Mouse (Mus musculus): ENCODE measurements around the gene Orc5.
"Not testable (repeated sequence)": the region's sequence is repeated elsewhere in the genome, so short reads cannot be mapped to it uniquely, and the experiment has no call there.

Gene Orc5

GRCm38 (mm10) chr5:22536695-22537094 is 13.5 kb downstream of the Orc5 start:
- no peak for DNase-seq (ENCODE audit: low spot score in 2 of 2)

- DNase-seq (ENCODE audit: low spot score in 2 of 2): no peak
Observed at GRCm38 (mm10) chr5:22532571-22532970, 17.7 kb downstream of the Orc5 start.

GRCm38 (mm10) chr5:22522612-22523011 is 27.6 kb downstream of the Orc5 start:
- DNase-seq (ENCODE audit: low spot score in 2 of 2): no peak

- no peak for DNase-seq (ENCODE audit: low spot score in 2 of 2)
Observed at GRCm38 (mm10) chr5:22519708-22520107, 30.5 kb downstream of the Orc5 start.

GRCm38 (mm10) chr5:22515745-22516144 is 34.5 kb downstream of the Orc5 start:
- not testable (repeated sequence) for DNase-seq (ENCODE audit: low spot score in 2 of 2)

GRCm38 (mm10) chr5:22514231-22514630 is 36.0 kb downstream of the Orc5 start:
- DNase-seq (ENCODE audit: low spot score in 2 of 2): not testable (repeated sequence)

GRCm38 (mm10) chr5:22512579-22512978 is 37.6 kb downstream of the Orc5 start:
- DNase-seq (ENCODE audit: low spot score in 2 of 2): not testable (repeated sequence)

- DNase-seq (ENCODE audit: low spot score in 2 of 2): no peak
Observed at GRCm38 (mm10) chr5:22511824-22512223, 38.4 kb downstream of the Orc5 start.

- DNase-seq (ENCODE audit: low spot score in 2 of 2): no peak
Observed at GRCm38 (mm10) chr5:22508560-22508959, 41.7 kb downstream of the Orc5 start.

GRCm38 (mm10) chr5:22499437-22499836 is 50.8 kb downstream of the Orc5 start:
- no peak for DNase-seq (ENCODE audit: low spot score in 2 of 2)

DNA sequence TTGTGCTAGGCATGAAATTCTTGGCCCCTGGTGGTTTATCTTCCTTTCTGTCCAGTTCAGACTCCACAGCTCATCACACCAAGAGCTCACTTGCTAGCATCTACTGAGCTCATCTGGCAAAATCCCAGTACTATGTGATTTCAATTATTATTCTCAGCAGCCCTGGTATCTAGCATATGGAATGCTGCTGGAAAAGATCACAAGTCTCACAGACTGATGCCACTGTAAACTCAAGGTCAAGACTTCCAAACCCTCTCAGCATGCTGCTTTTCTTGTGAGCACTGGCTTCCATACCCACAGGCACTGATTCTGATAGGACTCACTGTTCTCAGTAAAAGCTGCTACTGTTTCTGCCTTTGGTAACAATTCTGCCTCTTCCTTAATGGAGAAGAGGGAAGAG is 59.1 kb downstream of the Orc5 start:
- no peak for DNase-seq (ENCODE audit: low spot score in 2 of 2)

GRCm38 (mm10) chr5:22489091-22489490 is 61.1 kb downstream of the Orc5 start:
- DNase-seq (ENCODE audit: low spot score in 2 of 2): peak in 1 of 2 experiments; percentile 34

DNA sequence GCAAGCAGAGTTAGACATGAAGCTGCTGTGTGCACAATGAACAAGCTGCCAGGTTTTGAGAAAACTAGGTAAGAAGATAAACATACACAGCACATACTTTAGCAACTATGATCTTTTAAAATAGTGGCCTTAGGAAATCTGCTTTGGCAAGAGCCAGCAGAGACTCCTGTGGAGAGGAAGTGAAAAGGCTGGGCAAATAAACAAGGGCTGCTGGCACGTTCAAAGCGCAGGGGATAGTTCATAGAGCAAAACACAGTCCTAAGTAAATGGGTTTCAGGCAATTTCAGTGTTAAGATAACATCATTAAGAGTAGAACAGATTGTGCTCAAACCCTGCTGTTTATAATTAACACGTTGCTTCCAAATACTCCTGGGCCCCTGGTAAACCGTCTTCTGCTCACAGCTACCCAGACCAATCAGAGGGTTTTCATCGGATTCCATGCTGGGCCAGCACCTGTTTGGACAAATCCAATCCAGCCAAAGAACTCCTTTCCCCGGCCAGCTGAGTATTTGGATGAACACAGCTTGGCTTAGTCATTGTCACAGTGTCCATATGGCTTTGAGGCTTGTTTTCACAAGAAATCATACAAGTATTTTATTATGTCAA is 63.5 kb downstream of the Orc5 start:
- no peak for DNase-seq (ENCODE audit: low spot score in 2 of 2)

DNA sequence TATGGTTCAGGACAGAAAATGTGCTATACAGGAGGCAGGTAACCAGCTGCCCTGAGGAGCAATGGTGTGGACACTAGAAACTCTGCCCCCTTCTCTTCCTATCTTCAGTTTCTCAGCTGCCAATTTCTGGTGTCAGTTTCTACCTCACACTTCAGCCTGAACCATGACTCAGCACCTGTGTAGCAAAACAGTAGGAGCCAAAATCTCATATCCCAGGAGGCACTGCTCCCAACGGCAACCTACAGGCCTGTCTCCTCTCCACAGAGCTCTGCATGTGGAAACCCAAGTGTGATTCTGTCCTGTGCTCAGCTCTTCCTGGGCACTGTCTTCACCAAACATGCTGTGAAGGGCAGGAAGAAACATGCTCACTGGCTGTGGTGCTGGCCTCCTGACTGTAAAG is 64.5 kb downstream of the Orc5 start:
- peak in 1 of 2 experiments; percentile 26 for DNase-seq (ENCODE audit: low spot score in 2 of 2)

GRCm38 (mm10) chr5:22482567-22482966 is 67.7 kb downstream of the Orc5 start:
- DNase-seq (ENCODE audit: low spot score in 2 of 2): no peak

GRCm38 (mm10) chr5:22472445-22472844 is 77.8 kb downstream of the Orc5 start:
- DNase-seq (ENCODE audit: low spot score in 2 of 2): not testable (repeated sequence)

DNA sequence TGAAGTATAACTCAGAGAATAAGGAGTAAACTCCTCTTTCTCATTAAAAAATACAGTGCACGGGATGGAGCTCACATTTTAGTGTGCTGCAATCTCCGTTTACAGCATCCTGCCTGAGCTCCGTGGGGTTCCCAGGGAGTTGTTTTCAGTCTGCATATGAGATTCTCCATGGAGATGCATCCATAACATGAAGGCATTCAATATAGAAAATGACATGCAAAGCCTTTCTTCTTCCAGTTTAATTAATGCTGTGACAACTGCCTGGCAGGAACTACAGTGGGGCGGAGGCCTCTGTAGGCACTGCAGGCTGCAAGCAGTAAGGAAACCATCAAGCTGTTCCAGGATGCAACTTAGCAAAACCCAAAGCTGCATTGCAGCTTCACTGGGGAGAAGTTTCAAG is 79.0 kb downstream of the Orc5 start:
- no peak for DNase-seq (ENCODE audit: low spot score in 2 of 2)

DNA sequence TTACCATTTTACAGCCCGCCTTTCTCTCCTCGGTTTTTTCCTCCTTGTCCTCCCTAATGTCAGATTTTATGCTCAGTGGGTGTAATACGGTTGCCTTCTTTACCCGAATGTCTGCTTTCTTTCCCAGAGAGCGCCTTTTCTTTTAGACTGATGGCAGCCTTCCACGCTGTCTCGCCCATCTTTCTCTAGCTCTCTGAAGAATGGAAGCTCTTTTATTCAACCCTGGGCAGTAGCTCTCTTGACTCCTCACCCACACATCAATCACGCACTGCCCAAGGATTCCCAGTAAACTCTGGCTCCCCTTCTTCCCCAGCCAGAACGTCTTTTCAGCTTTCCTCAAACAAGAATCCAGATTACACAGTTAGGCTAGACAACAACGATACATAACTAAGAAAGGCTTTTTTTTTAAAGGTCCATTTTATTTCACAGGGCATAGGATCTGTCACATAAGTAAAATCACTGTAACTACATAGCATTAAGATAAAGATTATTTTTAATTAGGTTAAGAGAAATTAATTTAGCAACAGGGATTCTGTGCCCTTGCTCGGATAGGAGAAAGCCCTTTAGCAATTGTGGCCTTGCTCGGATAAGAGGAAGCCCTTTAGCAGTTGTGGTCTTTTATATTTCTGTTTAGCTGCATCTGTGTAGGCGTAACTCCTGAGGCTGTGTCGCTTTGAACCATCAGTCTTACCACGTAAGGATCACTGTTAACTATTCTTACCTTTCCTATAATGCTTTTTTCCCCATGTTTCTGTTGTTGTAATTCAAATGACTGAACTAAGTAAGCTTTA is 97.2 kb downstream of the Orc5 start:
- DNase-seq (ENCODE audit: low spot score in 2 of 2): no peak

DNA sequence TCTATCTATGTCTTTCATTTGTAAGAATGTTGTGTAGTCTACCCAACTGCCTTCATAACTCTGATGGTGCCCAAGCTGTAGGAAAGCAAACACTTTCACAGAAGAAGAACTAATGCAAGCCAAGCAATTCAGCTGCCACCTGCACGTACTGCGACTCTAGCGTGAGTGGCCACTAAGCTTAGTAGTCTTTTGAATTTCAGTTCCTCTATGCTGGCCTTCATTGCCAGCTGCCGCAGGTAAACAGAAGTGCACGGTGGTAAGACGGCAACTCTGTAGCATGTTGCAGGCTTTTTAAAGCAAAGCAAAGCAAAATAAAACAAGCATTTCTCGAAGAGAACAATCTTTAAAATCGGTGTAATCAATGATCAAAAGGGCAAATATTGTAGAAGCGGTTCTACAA is 97.8 kb downstream of the Orc5 start:
- DNase-seq (ENCODE audit: low spot score in 2 of 2): peak in 1 of 2 experiments; percentile 13

DNA sequence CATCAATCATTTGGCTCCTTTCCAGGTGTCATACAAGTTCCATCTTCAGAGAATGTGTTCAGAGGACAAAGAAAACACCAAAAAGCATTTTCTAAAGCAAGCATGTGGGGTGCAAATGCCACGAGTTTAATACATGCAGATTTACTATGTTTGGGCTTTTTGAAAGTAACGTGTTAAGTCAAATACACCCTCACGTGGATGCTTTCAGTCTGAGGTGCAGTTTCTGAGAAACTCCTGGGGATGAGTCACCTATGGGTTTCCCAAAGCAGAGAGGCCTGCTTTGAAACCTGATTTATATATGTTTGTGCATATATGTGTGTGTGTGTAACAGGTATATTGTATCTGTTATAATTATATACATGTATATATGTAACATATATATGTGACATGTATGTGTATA is 98.5 kb downstream of the Orc5 start:
- DNase-seq (ENCODE audit: low spot score in 2 of 2): no peak

DNA sequence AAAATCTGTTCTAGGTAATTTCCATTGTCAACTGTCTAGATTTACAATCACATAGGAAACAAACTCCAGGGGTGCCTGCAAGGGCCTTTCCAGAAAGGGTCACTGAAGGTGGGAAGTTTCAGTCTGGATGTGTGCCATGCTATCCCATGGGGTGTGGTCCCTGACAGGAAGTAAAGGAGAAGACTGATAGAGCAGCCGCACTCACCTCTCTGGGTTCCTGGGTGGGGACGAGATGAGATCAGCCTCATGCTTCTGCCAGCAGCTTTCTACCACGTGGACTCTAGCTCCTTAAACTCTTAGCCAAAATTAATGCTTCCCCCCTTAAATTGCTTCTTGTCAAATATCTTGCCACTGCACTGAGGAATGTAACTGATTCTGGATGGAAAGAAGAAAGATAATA is 100.7 kb downstream of the Orc5 start:
- no peak for DNase-seq (ENCODE audit: low spot score in 2 of 2)
